Mouse (Mus musculus) urinary bladder, postnatal 0 days (tissue): ENCODE data around the gene Slc25a35. TPM values are rescaled to one million over a fixed set of nuclear protein-coding genes. Genes with fewer than 3 reads are reported as not detected.

ENCODE experiments used
- microRNA-seq: library from miRNA; unstranded; fragments of <30 nt; microRNA quantifications from one replicate; pipeline ENCODE4, GENCODE M21; 2016
- polyA plus RNA-seq: library from polyadenylated mRNA; unstranded; fragments of >200 nt; fragmentation: Nextera tagmentation; extraction: Ambion mirVana; gene quantifications from 2 replicates; pipeline ENCODE4 v1.2.1, GENCODE M21; 2015

The Slc25a35 gene
- 5.3 and 7.2 TPM in 2 replicates for polyA plus RNA-seq

GRCm38 (mm10) chr11:68967337-68968282 is at the start of gene Slc25a35:
Slc25a35 (plus strand) TSS chr11:68968131.

GRCm38 (mm10) chr11:68926981-68927380 is 41.0 kb upstream of the Slc25a35 start, which contains the start of gene Odf4:
Odf4 (minus strand) TSS chr11:68927081.

DNA sequence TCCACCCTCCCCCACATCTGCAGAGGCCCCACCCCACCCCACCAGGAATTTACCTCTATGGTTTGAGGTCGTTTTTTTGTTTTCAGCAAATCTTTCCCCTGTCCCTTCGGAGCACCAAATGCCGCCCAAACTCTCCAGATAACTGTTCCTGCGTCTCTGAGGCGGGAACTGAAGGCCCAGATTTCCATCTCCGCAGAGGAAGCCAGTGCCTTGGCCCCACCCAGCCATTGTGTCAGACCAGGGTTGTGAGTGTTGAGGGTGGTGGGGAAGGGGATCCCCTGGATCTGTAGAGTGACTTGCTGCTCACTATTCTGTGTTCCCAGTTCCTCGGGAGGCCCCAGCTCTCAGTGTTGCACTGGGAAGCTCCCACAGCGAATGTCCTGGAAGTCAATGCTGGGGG is 10.6 kb upstream of the Slc25a35 start, which contains the start of gene Arhgef15:
Arhgef15 (minus strand) TSS at position 173 of the 400 bp plus-strand sequence.

DNA sequence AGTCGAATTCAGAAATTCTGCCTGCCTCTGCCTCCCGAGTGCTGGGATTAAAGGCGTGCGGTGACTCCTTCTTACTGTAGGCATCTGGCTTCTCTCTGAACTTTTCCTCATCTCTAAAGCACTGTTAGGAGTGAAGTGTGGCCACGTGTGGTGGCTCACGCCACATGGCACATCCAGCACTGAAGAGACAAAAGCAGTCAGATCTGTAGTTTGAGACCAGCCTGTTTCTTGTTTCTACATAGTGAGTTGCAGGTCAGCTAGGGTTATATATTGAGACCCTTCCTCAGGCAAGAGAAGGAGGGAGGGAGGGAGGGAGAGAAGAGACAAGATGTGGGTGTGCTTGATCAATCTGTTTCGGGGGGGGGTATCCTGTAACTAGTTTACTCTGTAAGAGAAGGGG is 7.2 kb downstream of the Slc25a35 start, which contains the start of gene Rangrf:
Rangrf (minus strand) TSS at position 101 of the 400 bp plus-strand sequence.

GRCm38 (mm10) chr11:69008182-69009121 is 40.5 kb downstream of the Slc25a35 start, which contains the start of gene Pfas:
Pfas (minus strand) TSS chr11:69008460.

GRCm38 (mm10) chr11:69015644-69016441 is 47.9 kb downstream of the Slc25a35 start, which contains the start of gene Ctc1:
Ctc1 (plus strand) TSS chr11:69015911.

Small RNA genes lying within 50 kb of the gene (microRNA-seq; reads per million reads assigned to microRNA genes)
- gene Mir3062 = 2.8 reads per million

Other genes with a start within 250 kb of the Slc25a35 start
- gene Ndel1, start 96.3 kb upstream of the Slc25a35 start, polyA plus RNA-seq = 79.9 and 88.8 TPM in 2 replicates
- gene Rnf222, start 79.6 kb upstream of the Slc25a35 start, polyA plus RNA-seq = not detected in 2 replicates
- 870 and 884 TPM in 2 replicates for gene Rpl26, start 66.5 kb upstream of the Slc25a35 start, polyA plus RNA-seq
- gene Odf4, start 41.0 kb upstream of the Slc25a35 start, polyA plus RNA-seq = not detected in 2 replicates
- 2.3 and 2.5 TPM in 2 replicates for gene Arhgef15, start 10.7 kb upstream of the Slc25a35 start, polyA plus RNA-seq
- 31.2 and 32.5 TPM in 2 replicates for gene Rangrf, start 7.1 kb downstream of the Slc25a35 start, polyA plus RNA-seq
- gene Pfas, start 40.3 kb downstream of the Slc25a35 start, polyA plus RNA-seq = 9.6 and 10.6 TPM in 2 replicates
- gene Ctc1, start 47.8 kb downstream of the Slc25a35 start, polyA plus RNA-seq = 16.5 and 21.5 TPM in 2 replicates
- gene Aurkb, start 77.5 kb downstream of the Slc25a35 start, polyA plus RNA-seq = 20.7 and 30.7 TPM in 2 replicates
- gene Borcs6, start 91.6 kb downstream of the Slc25a35 start, polyA plus RNA-seq = 11.9 and 12.3 TPM in 2 replicates
- 33.3 and 39.1 TPM in 2 replicates for gene Tmem107, start 102.7 kb downstream of the Slc25a35 start, polyA plus RNA-seq
- 48.6 and 55.5 TPM in 2 replicates for gene Vamp2, start 120.4 kb downstream of the Slc25a35 start, polyA plus RNA-seq
- 14.4 and 17.4 TPM in 2 replicates for gene Per1, start 127.1 kb downstream of the Slc25a35 start, polyA plus RNA-seq
- 0.11 and 0.26 TPM in 2 replicates for gene Hes7, start 152.3 kb downstream of the Slc25a35 start, polyA plus RNA-seq
- 0.45 and 0.59 TPM in 2 replicates for gene 9130213A22Rik, start 154.5 kb downstream of the Slc25a35 start, polyA plus RNA-seq
- gene Aloxe3, start 157.8 kb downstream of the Slc25a35 start, polyA plus RNA-seq = 8.5 and 10.1 TPM in 2 replicates
- gene Alox12b, start 188.9 kb downstream of the Slc25a35 start, polyA plus RNA-seq = 0.05 and 0.11 TPM in 2 replicates
- not detected in 2 replicates for gene Alox8, start 229.7 kb downstream of the Slc25a35 start, polyA plus RNA-seq